Mouse (Mus musculus): ENCODE measurements around the gene Sec24a. TPM values are rescaled to one million over a fixed set of nuclear protein-coding genes. Genes with fewer than 3 reads are reported as not detected.

Gene Sec24a
- polyA plus RNA-seq, 1 experiment from 2014 or later, result 17.0 TPM

- H3K9me3 ChIP-seq, result no peaks in the 10 kb centered on the region
Observed at GRCm38 (mm10) chr11:51643761-51644160, 119.7 kb downstream of the Sec24a start.

GRCm38 (mm10) chr11:51643202-51643601 is 120.2 kb downstream of the Sec24a start:
- H3K27ac ChIP-seq, result peak overlapping the region; percentile 64
- H3K4me1 ChIP-seq, result peaks cover 42% of the 10 kb centered on the region
- no peaks in the 10 kb centered on the region for H3K27me3 ChIP-seq
- H3K4me2 ChIP-seq, result no peak overlapping the region
- WGBS, result 70% methylated on average over 9 of the region's 9 CpGs
- H3K9me3 ChIP-seq, result no peaks in the 10 kb centered on the region
- ATAC-seq (ENCODE audit: insufficient number of reproducible peaks, low FRiP score, low TSS enrichment, low read depth), result no peak
- H3K36me3 ChIP-seq, result peaks cover 29% of the 10 kb centered on the region
- H3K4me3 ChIP-seq, result no peak overlapping the region
- H3K9ac ChIP-seq, result no peak overlapping the region

More at GRCm38 (mm10) chr11:51643761-51644160, 119.7 kb downstream of the Sec24a start:
- ATAC-seq (ENCODE audit: insufficient number of reproducible peaks, low FRiP score, low TSS enrichment, low read depth), result no peak
- H3K4me2 ChIP-seq, result no peak overlapping the region
- 47% methylated on average over 15 of the region's 15 CpGs for WGBS
- H3K27ac ChIP-seq, result peak overlapping the region; percentile 64
- peaks cover 46% of the 10 kb centered on the region for H3K4me1 ChIP-seq
- H3K9ac ChIP-seq, result no peak overlapping the region
- H3K27me3 ChIP-seq, result no peaks in the 10 kb centered on the region
- H3K36me3 ChIP-seq, result peaks cover 29% of the 10 kb centered on the region
- no peak overlapping the region for H3K4me3 ChIP-seq

Other genes starting within 250 kb of the Sec24a start
- gene Phykpl, start 178.9 kb downstream of the Sec24a start, polyA plus RNA-seq (2015; fragmentation: Nextera tagmentation; extraction: Ambion mirVana), result 17.2 and 19.6 TPM in 2 replicates
- 267 and 339 TPM in 2 replicates for gene Hnrnpab, start 156.8 kb downstream of the Sec24a start, polyA plus RNA-seq (2015; fragmentation: Nextera tagmentation; extraction: Ambion mirVana)
- gene Nhp2, start 143.9 kb downstream of the Sec24a start, polyA plus RNA-seq (2015; fragmentation: Nextera tagmentation; extraction: Ambion mirVana), result 147 and 149 TPM in 2 replicates
- 53.2 and 59.8 TPM in 2 replicates for gene Rmnd5b, start 127.7 kb downstream of the Sec24a start, polyA plus RNA-seq (2015; fragmentation: Nextera tagmentation; extraction: Ambion mirVana)
- gene N4bp3, start 112.8 kb downstream of the Sec24a start, polyA plus RNA-seq (2015; fragmentation: Nextera tagmentation; extraction: Ambion mirVana), result 35.7 and 44.4 TPM in 2 replicates
- gene D930048N14Rik, start 112.7 kb downstream of the Sec24a start, polyA plus RNA-seq (2015; fragmentation: Nextera tagmentation; extraction: Ambion mirVana), result 4.2 and 4.9 TPM in 2 replicates
- gene 0610009B22Rik, start 74.8 kb downstream of the Sec24a start, polyA plus RNA-seq (2015; fragmentation: Nextera tagmentation; extraction: Ambion mirVana), result 74.2 and 83.3 TPM in 2 replicates
- 121 and 124 TPM in 2 replicates for gene Sar1b, start 53 bp upstream of the Sec24a start, polyA plus RNA-seq (2015; fragmentation: Nextera tagmentation; extraction: Ambion mirVana)
- 1.8 and 1.9 TPM in 2 replicates for gene Jade2, start 94.0 kb upstream of the Sec24a start, polyA plus RNA-seq (2015; fragmentation: Nextera tagmentation; extraction: Ambion mirVana)
- 79.2 and 83.8 TPM in 2 replicates for gene Cdkn2aipnl, start 204.0 kb upstream of the Sec24a start, polyA plus RNA-seq (2015; fragmentation: Nextera tagmentation; extraction: Ambion mirVana)
- gene Ube2b, start 237.1 kb upstream of the Sec24a start, polyA plus RNA-seq (2015; fragmentation: Nextera tagmentation; extraction: Ambion mirVana), result 237 and 241 TPM in 2 replicates
- 7.2 and 10.2 TPM in 2 replicates for gene Cdkl3, start 240.6 kb upstream of the Sec24a start, polyA plus RNA-seq (2015; fragmentation: Nextera tagmentation; extraction: Ambion mirVana)

Data from limb, embryonic 15.5 days (tissue).